Mouse (Mus musculus) embryonic fibroblast, embryonic 13.5 days (primary cell): ENCODE data around the gene Pdhb. TPM values are rescaled to one million over a fixed set of nuclear protein-coding genes. Genes with fewer than 3 reads are reported as not detected.
"Not testable (repeated sequence)": the region's sequence is repeated elsewhere in the genome, so short reads cannot be mapped to it uniquely, and the experiment has no call there.

Experiments
- H3K27ac ChIP-seq: 2 replicates; pipeline ENCODE4 v1.5.1; 2012; ENCODE audit warnings: low read length, control low read depth, inconsistent platforms; ENCODE audit not compliant: insufficient read depth
- H3K4me1 ChIP-seq: 2 replicates; pipeline ENCODE4 v1.6.1; 2011; ENCODE audit warnings: low read length; ENCODE audit not compliant: control insufficient read depth, insufficient read depth
- H3K4me3 ChIP-seq: 2 replicates; pipeline ENCODE4 v1.5.1; 2011; ENCODE audit warnings: mild to moderate bottlenecking, control low read depth, low read length; ENCODE audit not compliant: insufficient read depth
- CTCF ChIP-seq: IDR thresholded peaks from 2 replicates; pipeline ENCODE4 v1.5.1; 2011; ENCODE audit warnings: mild to moderate bottlenecking, control low read depth, low read length, moderate library complexity, borderline replicate concordance; ENCODE audit not compliant: insufficient read depth
- POLR2A ChIP-seq: IDR thresholded peaks from 2 replicates; pipeline ENCODE4 v1.6.1; 2011; ENCODE audit warnings: low read depth, mild to moderate bottlenecking, control low read depth, low read length, moderate library complexity
- polyA plus RNA-seq: library from polyadenylated mRNA; stranded (reverse); fragments of >200 nt; gene quantifications from 2 replicates; pipeline ENCODE4 v1.2.4, GENCODE M21; 2011; ENCODE audit warnings: low read depth; ENCODE audit not compliant: missing spikeins, insufficient read length

Gene Pdhb
- polyA plus RNA-seq, 1 experiment = 92.5 TPM

- no peaks in the 10 kb centered on the region for H3K4me1 ChIP-seq
- TF ChIP-seq CTCF (no peak), POLR2A (no peak)
- no peak overlapping the region for H3K4me3 ChIP-seq
- no peak overlapping the region for H3K27ac ChIP-seq
These were observed 32.8 kb downstream of the Pdhb start for GRCm38 (mm10) chr14:8139724-8140710.

- H3K4me1 ChIP-seq = peaks cover 9% of the 10 kb centered on the region
- H3K4me3 ChIP-seq = no peak overlapping the region
- peak overlapping the region; percentile 89 for H3K27ac ChIP-seq
- TF ChIP-seq POLR2A (no peak), CTCF (no peak)
These were observed 37.7 kb downstream of the Pdhb start for GRCm38 (mm10) chr14:8135130-8135529.

GRCm38 (mm10) chr14:8134234-8134633, 38.6 kb downstream of the Pdhb start:
- Histone ChIP-seq H3K4me1 (peaks cover 9% of the 10 kb centered on the region), H3K27ac (peak overlapping the region; percentile 88), H3K4me3 (no peak overlapping the region)
- TF ChIP-seq POLR2A (no peak), CTCF (no peak)

GRCm38 (mm10) chr14:8132789-8133188, 40.0 kb downstream of the Pdhb start:
- no peak overlapping the region for H3K4me3 ChIP-seq
- peaks cover 9% of the 10 kb centered on the region for H3K4me1 ChIP-seq
- no peak for TF ChIP-seq CTCF
- TF ChIP-seq POLR2A = no peak
- no peak overlapping the region for H3K27ac ChIP-seq

- Histone ChIP-seq H3K4me3 (no peak overlapping the region), H3K4me1 (no peaks in the 10 kb centered on the region), H3K27ac (no peak overlapping the region)
- TF ChIP-seq POLR2A = no peak
- TF ChIP-seq CTCF = no peak
These were observed 44.9 kb downstream of the Pdhb start for GRCm38 (mm10) chr14:8127971-8128370.

GRCm38 (mm10) chr14:8124046-8124881, 48.6 kb downstream of the Pdhb start:
- H3K27ac ChIP-seq = no peak overlapping the region

GRCm38 (mm10) chr14:8123611-8124010, 49.2 kb downstream of the Pdhb start:
- H3K27ac ChIP-seq, H3K4me1 ChIP-seq, H3K4me3 ChIP-seq: not testable (repeated sequence)

More at GRCm38 (mm10) chr14:8124046-8124881, 48.6 kb downstream of the Pdhb start:
- TF ChIP-seq CTCF = no peak
- peaks cover 2% of the 10 kb centered on the region; the same call in 1 of the 2 replicates for H3K4me1 ChIP-seq
- H3K4me3 ChIP-seq = no peak overlapping the region

- TF ChIP-seq CTCF = no peak
- TF ChIP-seq POLR2A = no peak
- peaks cover 2% of the 10 kb centered on the region; the same call in 1 of the 2 replicates for H3K4me1 ChIP-seq
- no peak overlapping the region for H3K4me3 ChIP-seq
- no peak overlapping the region for H3K27ac ChIP-seq
These were observed 49.7 kb downstream of the Pdhb start for GRCm38 (mm10) chr14:8123141-8123540.

GRCm38 (mm10) chr14:8119904-8120303, 52.9 kb downstream of the Pdhb start:
- no peak overlapping the region for H3K27ac ChIP-seq
- no peak for TF ChIP-seq CTCF
- no peak for TF ChIP-seq POLR2A
- no peak overlapping the region for H3K4me3 ChIP-seq
- H3K4me1 ChIP-seq = peaks cover 2% of the 10 kb centered on the region; the same call in 1 of the 2 replicates

GRCm38 (mm10) chr14:8119454-8119853, 53.4 kb downstream of the Pdhb start:
- Histone ChIP-seq H3K4me1 (peaks cover 2% of the 10 kb centered on the region; the same call in 1 of the 2 replicates), H3K4me3 (no peak overlapping the region), H3K27ac (no peak overlapping the region)
- TF ChIP-seq POLR2A (no peak), CTCF (no peak)
